Mouse (Mus musculus) urinary bladder, postnatal 36 days (tissue): Measurements from ENCODE around the gene Runx1.

Source experiments
- DNase-seq, 2 experiments: peaks; one replicate each; pipeline ENCODE4 v3.0.0; 2022; ENCODE audit warnings: low spot score in 2 of 2, mixed read lengths in 1 of 2

Runx1 gene

GRCm38 (mm10) chr16:92699531-92700397 lies 126.2 kb downstream of the Runx1 start:
- no peak for DNase-seq

GRCm38 (mm10) chr16:92698612-92698998 lies 127.3 kb downstream of the Runx1 start:
- peak; percentile 88 to 91 for DNase-seq

- DNase-seq = peak in 1 of 2 experiments; percentile 36
These were observed 128.0 kb downstream of the Runx1 start for GRCm38 (mm10) chr16:92697737-92698611.

- DNase-seq = peak; percentile 83 to 85
These were observed 128.7 kb downstream of the Runx1 start for GRCm38 (mm10) chr16:92697227-92697736.

DNA sequence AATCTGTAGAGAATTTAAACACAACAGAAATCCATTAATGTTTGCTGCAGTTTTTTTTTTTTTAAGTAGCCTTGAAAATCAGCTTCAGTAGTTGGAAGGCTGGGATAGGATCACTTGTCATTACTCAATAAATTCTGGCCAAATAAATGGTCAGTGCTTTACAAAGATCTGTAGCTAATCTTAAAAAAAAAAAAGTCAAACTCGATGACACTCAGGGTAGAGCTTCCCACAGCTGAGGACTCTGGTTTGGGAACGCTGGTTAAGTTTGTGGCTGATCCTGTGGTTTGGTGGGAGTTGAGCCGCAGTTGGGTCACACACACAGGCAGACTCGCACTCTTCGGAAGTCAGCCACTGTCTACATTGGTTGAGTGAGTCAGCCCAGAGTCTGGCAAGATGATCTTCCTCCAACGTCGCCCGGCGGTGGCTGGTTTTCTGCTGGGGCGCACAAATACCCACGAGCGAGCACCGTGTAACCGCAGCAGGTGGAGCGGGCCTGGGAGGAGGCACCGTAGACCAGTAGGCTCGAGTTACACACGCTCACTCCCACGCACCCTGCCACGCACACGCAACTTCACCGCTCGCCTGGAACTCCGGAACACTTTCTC lies 129.4 kb downstream of the Runx1 start:
- DNase-seq = peak; percentile 57 to 61

- DNase-seq = no peak
These were observed 130.0 kb downstream of the Runx1 start for GRCm38 (mm10) chr16:92695981-92696380.

GRCm38 (mm10) chr16:92695200-92695921 lies 130.6 kb downstream of the Runx1 start:
- no peak for DNase-seq

DNA sequence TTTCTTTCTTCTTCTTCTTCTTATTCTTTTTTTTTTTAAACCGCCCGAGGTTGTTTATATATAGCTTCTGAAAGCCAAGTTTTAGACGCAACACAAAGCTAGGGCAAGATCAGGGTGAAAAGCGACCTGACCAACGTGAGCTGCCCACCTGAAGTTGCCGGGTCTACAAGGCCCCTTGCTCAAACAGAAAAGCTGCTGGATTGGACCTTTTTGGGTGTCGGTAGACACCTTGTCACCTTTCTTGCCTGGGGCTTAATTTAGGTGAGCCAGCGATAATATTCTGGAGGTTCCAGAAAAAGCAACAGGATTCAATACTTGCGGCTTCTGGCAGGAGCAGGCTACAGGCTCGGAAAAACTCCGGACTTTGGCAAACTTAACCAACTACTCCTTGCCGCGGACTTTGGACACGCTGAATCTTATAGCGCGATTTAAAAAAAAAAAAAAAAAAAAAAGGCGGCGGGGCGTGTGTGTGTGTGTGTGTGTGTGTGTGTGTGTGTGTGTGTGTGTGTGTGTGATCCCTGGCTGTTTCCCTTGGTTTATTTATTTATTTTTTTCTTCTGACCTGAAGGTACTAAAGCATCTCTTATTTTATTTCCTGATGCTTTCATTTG lies 131.3 kb downstream of the Runx1 start:
- no peak for DNase-seq

DNA sequence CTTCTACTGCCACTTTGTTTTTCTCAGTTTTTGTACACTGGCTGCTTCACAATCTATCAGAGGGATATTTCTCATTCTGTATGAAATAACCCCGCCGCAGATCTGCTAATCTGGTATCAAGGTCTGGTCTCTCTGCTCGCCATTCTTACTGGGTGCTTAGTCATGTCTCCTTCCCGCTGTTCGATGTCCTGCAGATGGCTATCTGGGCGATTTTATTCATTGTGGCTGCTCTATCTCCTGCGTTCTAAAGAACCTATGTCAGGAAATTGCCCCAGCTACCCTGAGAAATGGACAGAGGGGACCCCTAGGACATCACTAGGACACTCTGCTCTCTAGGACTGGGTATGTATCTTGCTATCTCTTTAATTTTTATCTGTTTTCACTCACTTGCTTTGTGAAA lies 135.2 kb downstream of the Runx1 start:
- no peak for DNase-seq

DNA sequence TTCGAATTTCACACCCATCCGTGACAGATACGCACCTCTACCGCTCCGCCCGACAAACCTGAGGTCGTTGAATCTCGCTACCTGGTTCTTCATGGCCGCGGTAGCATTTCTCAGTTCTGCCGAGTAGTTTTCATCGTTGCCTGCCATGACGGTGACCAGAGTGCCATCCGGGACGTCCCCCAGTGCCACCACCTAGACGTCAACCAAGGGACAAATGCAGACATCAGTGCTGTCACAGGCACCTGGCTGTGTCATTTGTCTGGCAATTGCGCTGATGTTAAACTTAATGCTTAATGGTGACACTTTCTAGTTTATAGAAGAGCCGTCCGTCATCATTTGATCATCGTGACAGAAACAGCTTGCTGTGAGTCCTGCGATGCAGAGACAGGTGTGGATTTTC lies 137.0 kb downstream of the Runx1 start:
- DNase-seq = no peak

DNA sequence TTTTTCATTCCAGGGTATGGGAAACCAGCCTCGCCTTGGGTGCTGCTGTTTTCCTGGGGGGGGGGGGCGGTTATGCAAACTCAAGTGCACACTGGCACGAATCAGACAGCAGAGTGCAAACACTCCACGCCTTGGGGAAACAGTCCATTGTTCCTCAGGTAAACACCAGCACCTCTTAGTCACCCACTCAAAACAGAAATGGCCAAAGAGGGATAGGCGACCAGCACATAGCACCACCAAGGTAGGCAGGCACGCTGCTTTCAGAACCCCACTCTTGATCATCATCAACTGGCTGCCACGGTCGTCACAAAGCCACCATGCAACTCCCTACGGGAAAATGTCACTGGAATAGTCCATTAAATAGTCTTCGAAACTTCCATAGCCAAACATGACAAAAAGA lies 139.0 kb downstream of the Runx1 start:
- DNase-seq = no peak

GRCm38 (mm10) chr16:92685766-92686315 lies 140.1 kb downstream of the Runx1 start:
- DNase-seq = peak in 1 of 2 experiments; percentile 40

DNA sequence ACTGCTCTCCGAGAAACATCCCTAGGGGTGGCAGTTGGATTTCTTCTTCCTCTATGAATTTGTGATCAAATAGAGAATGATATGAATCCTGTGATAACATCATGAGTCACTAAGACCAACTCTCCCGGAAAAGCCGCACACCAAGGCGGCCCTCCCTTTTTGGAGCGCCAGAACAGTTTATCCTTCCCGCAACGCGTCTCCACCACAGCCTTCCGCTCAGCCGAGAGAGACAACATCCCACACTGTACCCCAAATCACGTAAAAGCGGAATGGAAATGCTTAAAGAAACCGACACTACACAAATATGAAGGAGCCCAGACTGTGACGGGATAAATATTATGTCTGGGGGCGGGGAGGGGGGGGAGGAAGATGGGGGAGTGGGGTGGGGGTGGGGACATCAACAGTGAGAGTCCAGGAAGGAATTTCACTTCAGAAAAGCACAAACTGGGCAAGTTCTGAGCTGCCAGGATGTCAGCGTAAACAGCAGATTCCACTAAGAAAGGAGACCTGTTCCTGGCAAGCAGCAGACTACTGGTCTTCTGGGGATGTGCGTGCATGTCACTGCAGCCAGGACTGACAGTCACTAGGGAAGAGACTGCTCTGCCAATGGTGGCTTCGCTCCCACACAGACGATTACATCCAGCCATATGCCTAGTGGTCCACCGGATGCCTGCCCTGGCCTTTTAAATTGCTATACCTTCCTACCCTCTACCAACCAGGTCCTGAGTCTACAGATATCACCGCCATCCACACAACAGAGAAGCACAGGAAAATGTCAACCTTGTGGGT lies 141.3 kb downstream of the Runx1 start:
- no peak for DNase-seq

- no peak for DNase-seq
These were observed 149.3 kb downstream of the Runx1 start for GRCm38 (mm10) chr16:92676630-92677029.

DNA sequence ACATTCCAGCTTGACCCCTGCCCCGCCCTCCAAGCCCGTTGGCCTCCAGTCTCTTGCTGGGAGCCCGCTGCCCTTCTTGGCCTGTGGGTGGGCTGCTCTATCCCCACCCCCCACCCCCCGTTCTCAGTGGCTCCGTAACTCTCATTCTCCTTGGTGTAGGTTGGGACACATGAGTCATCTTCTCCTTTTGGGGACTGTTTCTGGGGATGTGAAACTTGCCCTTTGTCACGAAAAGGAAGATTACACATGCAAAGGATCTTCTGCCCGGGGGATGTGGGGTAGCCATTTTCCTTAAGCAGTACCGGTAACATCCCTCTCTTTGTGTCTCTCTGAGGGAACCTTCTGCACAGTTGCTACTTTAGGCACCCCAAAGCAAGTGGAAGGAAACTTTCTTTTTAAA lies 150.3 kb downstream of the Runx1 start:
- no peak for DNase-seq

GRCm38 (mm10) chr16:92674916-92675450 lies 151.0 kb downstream of the Runx1 start:
- DNase-seq = no peak

- no peak for DNase-seq
These were observed 151.7 kb downstream of the Runx1 start for GRCm38 (mm10) chr16:92674121-92674816.

- DNase-seq = no peak
These were observed 157.1 kb downstream of the Runx1 start for GRCm38 (mm10) chr16:92668807-92669206.

- DNase-seq = no peak
These were observed 164.2 kb downstream of the Runx1 start for GRCm38 (mm10) chr16:92661757-92662156.
